Mouse (Mus musculus) stomach, embryonic 16.5 days (tissue): ENCODE results near the gene Mpz. TPM values are rescaled to one million over a fixed set of nuclear protein-coding genes. Genes with fewer than 3 reads are reported as not detected.
A peak's percentile ranks its signal among the peaks of the same experiment; 100 is the strongest.

Experiments
- ATAC-seq: fragments of 200-750 bp; cut with Nextera tagmentation; 2 replicates; pipeline ENCODE4 v1.8.0; 2017; ENCODE audit warnings: moderate number of reproducible peaks, moderate TSS enrichment; ENCODE audit not compliant: insufficient read depth, low FRiP score
- H3K27ac ChIP-seq: fragments of 300-500 bp; sonication (generic); 2 replicates; pipeline ENCODE4 v1.5.1; 2014; ENCODE audit warnings: low read length
- H3K27me3 ChIP-seq: fragments of 300-500 bp; sonication (generic); 2 replicates; pipeline ENCODE4 v1.6.1; 2014; ENCODE audit warnings: low read length, control low read depth, mixed read lengths; ENCODE audit not compliant: control insufficient read depth, insufficient read depth
- H3K36me3 ChIP-seq: fragments of 300-500 bp; sonication (generic); 2 replicates; pipeline ENCODE4 v1.6.1; 2014; ENCODE audit warnings: low read length; ENCODE audit not compliant: control insufficient read depth, insufficient read depth
- H3K4me1 ChIP-seq: fragments of 300-500 bp; sonication (generic); 2 replicates; pipeline ENCODE4 v1.6.1; 2014; ENCODE audit warnings: low read length, control low read depth, mixed read lengths; ENCODE audit not compliant: control insufficient read depth, insufficient read depth
- H3K4me2 ChIP-seq: fragments of 300-500 bp; sonication (generic); 2 replicates; pipeline ENCODE4 v1.6.1; 2014; ENCODE audit warnings: low read depth, low read length, mixed read lengths
- H3K4me3 ChIP-seq: fragments of 300-500 bp; sonication (generic); replicated peaks from 2 replicates; pipeline ENCODE4 v1.5.1; 2014; ENCODE audit warnings: mild to moderate bottlenecking, low read length
- H3K9ac ChIP-seq: fragments of 300-500 bp; sonication (generic); 2 replicates; pipeline ENCODE4 v1.6.1; 2014; ENCODE audit warnings: low read length
- H3K9me3 ChIP-seq: fragments of 300-500 bp; sonication (generic); replicated peaks from 2 replicates; pipeline ENCODE4 v1.6.1; 2016; ENCODE audit warnings: low read length, control low read depth; ENCODE audit not compliant: control insufficient read depth
- WGBS: fragments of 180-500 bp; shearing (Covaris S2); extraction: QIAGEN DNeasy Blood & Tissue Kit; methylation state at CpG from one replicate; pipeline ENCODE4 v1.1.7; 2014; 5-methylcytosine and 5-hydroxymethylcytosine counted together
- polyA plus RNA-seq: library from polyadenylated mRNA; unstranded; fragments of >200 nt; fragmentation: Nextera tagmentation; extraction: Ambion mirVana; gene quantifications from 2 replicates; pipeline ENCODE4 v1.2.1, GENCODE M21; 2015

The Mpz gene
- polyA plus RNA-seq, 1 experiment from 2014 or later = 2.4 TPM

- Histone ChIP-seq H3K27ac (peak overlapping the region; percentile 63), H3K9ac (peak overlapping the region; percentile 33; the same call in 1 of the 2 replicates)
- ATAC-seq = no peak
Observed at GRCm38 (mm10) chr1:171189046-171189445, 38.5 kb downstream of the Mpz start.

GRCm38 (mm10) chr1:171189476-171190114 is 39.1 kb downstream of the Mpz start:
- Histone ChIP-seq H3K4me3 (no peak overlapping the region), H3K4me2 (peak overlapping the region; percentile 25; the same call in 1 of the 2 replicates), H3K9me3 (no peaks in the 10 kb centered on the region), H3K36me3 (no peaks in the 10 kb centered on the region), H3K9ac (peak overlapping the region; percentile 33; the same call in 1 of the 2 replicates), H3K27me3 (peaks cover 6% of the 10 kb centered on the region; the same call in 1 of the 2 replicates), H3K27ac (peak overlapping the region; percentile 63), H3K4me1 (peaks cover 31% of the 10 kb centered on the region)
- 41% methylated on average over 14 of the region's 14 CpGs for WGBS
- peak; percentile 69; the same call in 1 of the 2 replicates for ATAC-seq

More at GRCm38 (mm10) chr1:171189046-171189445, 38.5 kb downstream of the Mpz start:
- no peak overlapping the region for H3K4me3 ChIP-seq
- H3K4me1 ChIP-seq = peaks cover 30% of the 10 kb centered on the region
- peak overlapping the region; percentile 25; the same call in 1 of the 2 replicates for H3K4me2 ChIP-seq
- WGBS = 12% methylated on average over 8 of the region's 8 CpGs
- no peaks in the 10 kb centered on the region for H3K36me3 ChIP-seq
- 0 out of 2 replicates have a peak, but pooled peaks cover under 1% of the 10 kb centered on the region for H3K27me3 ChIP-seq
- no peaks in the 10 kb centered on the region for H3K9me3 ChIP-seq

GRCm38 (mm10) chr1:171190832-171191231 is 40.3 kb downstream of the Mpz start:
- Histone ChIP-seq H3K4me2 (no peak overlapping the region), H3K9me3 (no peaks in the 10 kb centered on the region), H3K4me1 (peaks cover 35% of the 10 kb centered on the region), H3K9ac (no peak overlapping the region), H3K4me3 (no peak overlapping the region), H3K27ac (no peak overlapping the region), H3K27me3 (peaks cover 17% of the 10 kb centered on the region), H3K36me3 (no peaks in the 10 kb centered on the region)
- 96% methylated on average over 9 of the region's 9 CpGs for WGBS
- ATAC-seq = no peak

- Histone ChIP-seq H3K4me2 (no peak overlapping the region), H3K4me3 (no peak overlapping the region), H3K27me3 (peaks cover 19% of the 10 kb centered on the region), H3K27ac (no peak overlapping the region), H3K9me3 (no peaks in the 10 kb centered on the region), H3K4me1 (peaks cover 35% of the 10 kb centered on the region), H3K9ac (no peak overlapping the region), H3K36me3 (no peaks in the 10 kb centered on the region)
- ATAC-seq = no peak
- WGBS = 55% methylated on average over 10 of the region's 10 CpGs
Observed at GRCm38 (mm10) chr1:171192283-171192682, 41.8 kb downstream of the Mpz start.

GRCm38 (mm10) chr1:171193093-171193840 is 42.8 kb downstream of the Mpz start:
- H3K9me3 ChIP-seq = no peaks in the 10 kb centered on the region
- H3K27me3 ChIP-seq = peaks cover 19% of the 10 kb centered on the region
- H3K4me1 ChIP-seq = peaks cover 35% of the 10 kb centered on the region
- 11% methylated on average over 18 of the region's 18 CpGs for WGBS
- no peak for ATAC-seq
- no peak overlapping the region for H3K27ac ChIP-seq
- peak overlapping the region; percentile 22 for H3K4me3 ChIP-seq
- peak overlapping the region; percentile 46 for H3K4me2 ChIP-seq
- H3K36me3 ChIP-seq = no peaks in the 10 kb centered on the region
- H3K9ac ChIP-seq = peak overlapping the region; percentile 40; the same call in 1 of the 2 replicates

GRCm38 (mm10) chr1:171193911-171194830 is 43.7 kb downstream of the Mpz start:
- Histone ChIP-seq H3K9ac (no peak overlapping the region), H3K4me1 (peaks cover 26% of the 10 kb centered on the region), H3K4me2 (peak overlapping the region; percentile 84), H3K4me3 (no peak overlapping the region), H3K27me3 (peaks cover 19% of the 10 kb centered on the region), H3K9me3 (no peaks in the 10 kb centered on the region), H3K27ac (no peak overlapping the region), H3K36me3 (no peaks in the 10 kb centered on the region)
- ATAC-seq = no peak
- 33% methylated on average over 11 of the region's 11 CpGs for WGBS

- Histone ChIP-seq H3K4me2 (peak overlapping the region; percentile 84), H3K9me3 (no peaks in the 10 kb centered on the region), H3K4me3 (peak overlapping the region; percentile 56), H3K36me3 (no peaks in the 10 kb centered on the region), H3K4me1 (peaks cover 18% of the 10 kb centered on the region), H3K27me3 (peaks cover 19% of the 10 kb centered on the region), H3K9ac (peak overlapping the region; percentile 63), H3K27ac (no peak overlapping the region)
- WGBS = 13% methylated on average over 20 of the region's 20 CpGs
- no peak for ATAC-seq
Observed at GRCm38 (mm10) chr1:171195046-171195822, 44.7 kb downstream of the Mpz start.

- peaks cover 19% of the 10 kb centered on the region for H3K27me3 ChIP-seq
- ATAC-seq = peak; percentile 82; the same call in 1 of the 2 replicates
- WGBS = under 1% methylated on average over 33 of the region's 33 CpGs
- H3K9me3 ChIP-seq = no peaks in the 10 kb centered on the region
- H3K4me1 ChIP-seq = peaks cover 18% of the 10 kb centered on the region
- H3K36me3 ChIP-seq = no peaks in the 10 kb centered on the region
- no peak within 1 kb of the TSS for H3K27ac ChIP-seq
- peak within 1 kb of the TSS; percentile 63 for H3K9ac ChIP-seq
- H3K4me3 ChIP-seq = peak within 1 kb of the TSS; percentile 56
- H3K4me2 ChIP-seq = peak within 1 kb of the TSS; percentile 84
Observed at GRCm38 (mm10) chr1:171195887-171196397, 45.4 kb downstream of the Mpz start, which contains the start of gene Pcp4l1. Pcp4l1 (minus strand) TSS chr1:171196268.
